In the genomic region with DNA sequence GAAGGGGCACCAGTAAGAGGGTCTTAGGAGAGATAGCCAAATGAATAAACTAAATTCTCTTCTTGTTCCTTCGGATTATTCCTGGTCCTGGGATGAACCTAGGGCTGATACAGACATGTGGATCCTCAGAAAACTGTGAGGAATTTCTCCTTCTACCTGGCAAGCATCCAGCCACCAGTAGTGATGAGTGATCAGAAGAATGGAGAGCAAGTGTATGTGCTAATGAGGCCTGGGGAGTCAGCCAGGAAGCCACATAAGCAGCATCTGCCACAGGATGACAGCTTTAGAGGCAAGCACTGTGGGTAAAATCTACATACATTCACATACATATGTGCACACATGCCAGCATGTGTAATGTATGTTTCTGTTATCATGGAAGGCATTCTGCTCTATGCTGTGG, we compare ENCODE assay signal across 13 mouse cellular contexts.
"Had no signal": no experiment of that assay in that cellular context is flagged by ENCODE, and none has a peak within 500 bp of the region (broad histone marks: within the 10 kb centered on the region; RNA-seq: fewer than 3 reads in every experiment).

No protein-coding gene starts in this region.

- DNase-seq: gastrocnemius, adult 2 months; gastrocnemius, postnatal 10 days; gastrocnemius, postnatal 25 days; heart, adult 2 months; heart, postnatal 4 days; kidney, adult 18-20 months; kidney, adult 8-10 months; kidney, postnatal 10 days; kidney, postnatal 25 days; kidney, postnatal 4 days; liver; liver, embryonic 13.5 days; liver, postnatal 0 days had no signal
